Mouse (Mus musculus) lung, embryonic 15.5 days (tissue): ENCODE data around the gene Miox. TPM values are rescaled to one million over a fixed set of nuclear protein-coding genes. Genes with fewer than 3 reads are reported as not detected.
A peak's percentile ranks its signal among the peaks of the same experiment; 100 is the strongest.

Experiments
- ATAC-seq: fragments of 200-750 bp; cut with Nextera tagmentation; 2 replicates; pipeline ENCODE4 v1.8.0; 2017; ENCODE audit warnings: moderate number of reproducible peaks, borderline replicate concordance; ENCODE audit not compliant: low FRiP score, low TSS enrichment; ENCODE audit errors: extremely low read depth
- H3K27ac ChIP-seq: fragments of 300-500 bp; sonication (generic); 2 replicates; pipeline ENCODE4 v1.5.1; 2015; ENCODE audit warnings: moderate library complexity, mild to moderate bottlenecking, inconsistent platforms
- H3K27me3 ChIP-seq: fragments of 300-500 bp; sonication (generic); 2 replicates; pipeline ENCODE4 v1.6.1; 2015; ENCODE audit warnings: inconsistent platforms
- H3K36me3 ChIP-seq: fragments of 300-500 bp; sonication (generic); 2 replicates; pipeline ENCODE4 v1.6.1; 2015; ENCODE audit warnings: inconsistent platforms
- H3K4me1 ChIP-seq: fragments of 300-500 bp; sonication (generic); 2 replicates; pipeline ENCODE4 v1.6.1; 2015; ENCODE audit warnings: inconsistent platforms
- H3K4me2 ChIP-seq: fragments of 300-500 bp; sonication (generic); 2 replicates; pipeline ENCODE4 v1.6.1; 2015; ENCODE audit warnings: inconsistent platforms, mild to moderate bottlenecking, moderate library complexity
- H3K4me3 ChIP-seq: fragments of 300-500 bp; sonication (generic); 2 replicates; pipeline ENCODE4 v1.5.1; 2015; ENCODE audit warnings: mild to moderate bottlenecking, inconsistent platforms
- H3K9ac ChIP-seq: fragments of 300-500 bp; sonication (generic); 2 replicates; pipeline ENCODE4 v1.6.1; 2015; ENCODE audit warnings: inconsistent platforms
- H3K9me3 ChIP-seq: fragments of 300-500 bp; sonication (generic); 2 replicates; pipeline ENCODE4 v1.6.1; 2016; ENCODE audit warnings: inconsistent platforms
- WGBS: fragments of 180-500 bp; shearing (Covaris S2); methylation state at CpG from one replicate; pipeline ENCODE4 v1.1.7; 2015; 5-methylcytosine and 5-hydroxymethylcytosine counted together
- polyA plus RNA-seq: library from polyadenylated mRNA; unstranded; fragments of >200 nt; fragmentation: Nextera tagmentation; extraction: Ambion mirVana; gene quantifications from 2 replicates; pipeline ENCODE4 v1.2.1, GENCODE M21; 2015

Gene Miox
- polyA plus RNA-seq, 1 experiment from 2014 or later: not detected

DNA sequence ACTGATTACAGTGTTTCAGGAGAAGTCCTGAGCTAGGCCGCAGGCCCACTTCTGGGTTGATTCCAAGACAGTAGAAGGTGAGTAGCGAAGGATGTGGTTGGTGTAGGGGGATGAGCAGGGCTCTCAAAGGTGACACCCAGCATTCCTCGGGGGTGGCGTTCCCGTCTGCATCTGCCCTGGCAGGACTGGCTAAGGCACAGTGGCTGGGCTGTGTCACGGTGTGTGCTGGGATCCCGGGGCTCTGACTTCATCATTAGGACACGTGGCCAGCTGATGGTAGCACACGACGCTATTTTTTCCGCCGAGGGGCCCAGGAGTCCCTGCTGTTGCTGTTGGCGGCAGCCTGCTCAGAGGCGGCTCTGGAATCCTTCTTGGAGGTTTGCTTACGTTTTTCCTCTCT is 17.1 kb downstream of the Miox start:
- Histone ChIP-seq H3K4me2 (no peak overlapping the region), H3K4me3 (no peak overlapping the region), H3K9me3 (no peaks in the 10 kb centered on the region), H3K27ac (no peak overlapping the region), H3K9ac (no peak overlapping the region), H3K27me3 (no peaks in the 10 kb centered on the region), H3K4me1 (peaks cover 10% of the 10 kb centered on the region), H3K36me3 (peaks cover 43% of the 10 kb centered on the region)
- 80% methylated on average over 15 of the region's 15 CpGs for WGBS
- ATAC-seq: no peak

DNA sequence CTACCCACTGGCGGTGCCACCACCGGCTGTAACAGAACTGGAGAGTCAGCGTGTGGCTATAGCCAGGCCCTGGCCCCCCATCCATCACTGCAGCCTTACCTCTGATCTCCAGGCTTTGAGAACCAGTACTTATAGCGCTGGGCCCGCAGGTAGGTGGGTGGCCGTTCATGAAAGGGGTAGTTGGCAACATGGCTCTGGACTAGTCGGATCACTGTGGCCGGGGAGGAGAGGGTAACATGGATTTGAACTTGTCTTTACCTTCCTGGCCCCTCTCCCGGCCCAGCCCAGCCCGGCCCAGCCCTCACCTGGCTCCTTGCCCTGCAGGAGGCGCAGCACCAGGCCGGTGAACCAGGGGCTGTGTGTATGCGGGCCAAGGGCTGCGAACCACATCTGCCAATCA is 17.9 kb downstream of the Miox start:
- 92% methylated on average over 14 of the region's 14 CpGs for WGBS
- H3K36me3 ChIP-seq: peaks cover 43% of the 10 kb centered on the region
- H3K4me2 ChIP-seq: no peak overlapping the region
- H3K27me3 ChIP-seq: no peaks in the 10 kb centered on the region
- no peak overlapping the region for H3K27ac ChIP-seq
- no peak overlapping the region for H3K9ac ChIP-seq
- ATAC-seq: no peak
- no peaks in the 10 kb centered on the region for H3K9me3 ChIP-seq
- no peak overlapping the region for H3K4me3 ChIP-seq
- H3K4me1 ChIP-seq: peaks cover 12% of the 10 kb centered on the region

DNA sequence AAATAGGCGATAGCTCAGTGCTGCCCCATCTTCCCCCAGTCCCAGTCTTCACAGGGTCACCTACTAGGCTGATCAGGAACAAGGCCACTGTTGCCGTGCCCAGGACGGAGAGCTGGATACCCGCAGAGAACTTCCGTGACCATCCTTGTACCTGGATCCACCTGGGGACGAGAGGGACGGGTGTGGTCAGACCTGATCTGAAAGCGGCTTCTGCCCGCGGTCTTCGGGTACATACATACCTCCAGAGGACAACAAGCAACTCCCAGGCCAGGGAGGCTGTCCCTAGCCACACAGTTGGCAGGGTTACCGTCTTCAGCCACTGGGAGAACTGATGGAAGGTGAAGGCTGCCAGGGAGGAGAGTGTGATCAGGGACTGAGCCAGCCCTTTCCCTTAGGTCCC is 18.6 kb downstream of the Miox start:
- Histone ChIP-seq H3K27me3 (no peaks in the 10 kb centered on the region), H3K27ac (no peak overlapping the region), H3K36me3 (peaks cover 43% of the 10 kb centered on the region), H3K9ac (no peak overlapping the region), H3K4me3 (no peak overlapping the region), H3K9me3 (no peaks in the 10 kb centered on the region), H3K4me2 (no peak overlapping the region), H3K4me1 (peaks cover 19% of the 10 kb centered on the region)
- 94% methylated on average over 12 of the region's 12 CpGs for WGBS
- no peak for ATAC-seq

DNA sequence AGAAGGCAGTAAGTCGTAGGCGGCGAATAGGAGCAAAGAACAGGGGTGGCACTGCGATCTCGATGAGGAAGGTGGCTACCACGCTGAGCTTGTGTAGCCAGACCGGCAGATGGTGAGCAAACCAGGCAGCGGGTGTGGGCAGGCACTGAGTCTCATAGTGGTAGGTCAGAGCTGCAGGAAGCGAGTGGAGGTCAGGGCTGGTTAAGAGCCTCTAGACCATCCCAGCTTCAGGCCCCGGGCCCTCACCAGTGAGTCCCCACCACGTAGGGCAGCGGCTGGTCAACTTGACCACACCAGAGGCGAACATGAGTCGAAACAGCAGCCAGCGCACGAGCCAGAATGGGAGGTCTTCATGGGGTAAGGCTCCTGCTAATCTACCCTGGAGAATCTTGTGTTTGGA is 19.6 kb downstream of the Miox start:
- 93% methylated on average over 16 of the region's 16 CpGs for WGBS
- H3K27me3 ChIP-seq: no peaks in the 10 kb centered on the region
- peak overlapping the region; percentile 77; the same call in 1 of the 2 replicates for H3K4me2 ChIP-seq
- H3K9ac ChIP-seq: peak overlapping the region; percentile 91; the same call in 1 of the 2 replicates
- H3K4me1 ChIP-seq: peaks cover 27% of the 10 kb centered on the region
- H3K27ac ChIP-seq: no peak overlapping the region
- H3K4me3 ChIP-seq: no peak overlapping the region
- no peaks in the 10 kb centered on the region for H3K9me3 ChIP-seq
- no peak for ATAC-seq
- H3K36me3 ChIP-seq: peaks cover 48% of the 10 kb centered on the region

DNA sequence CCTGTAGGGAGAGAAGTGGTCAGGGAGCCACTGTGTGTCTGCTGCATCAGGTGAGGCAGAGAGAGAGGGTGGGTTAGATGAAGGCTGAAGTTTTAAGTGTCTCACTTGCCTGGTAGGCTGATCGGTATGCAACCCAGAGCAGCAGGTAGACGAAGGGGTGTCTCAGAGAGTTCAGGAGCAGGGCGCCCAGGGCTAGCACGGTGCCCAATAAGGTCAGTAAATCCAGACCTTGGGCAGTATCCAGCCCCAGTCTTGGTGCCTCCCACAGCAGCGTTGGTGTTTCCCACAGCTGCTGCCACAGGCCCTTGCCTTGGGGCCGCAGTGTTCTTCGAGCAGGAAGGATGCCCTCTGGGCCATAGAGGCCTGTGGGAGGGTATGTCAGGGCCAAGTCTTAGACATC is 20.3 kb downstream of the Miox start:
- H3K9me3 ChIP-seq: no peaks in the 10 kb centered on the region
- H3K4me1 ChIP-seq: peaks cover 31% of the 10 kb centered on the region
- WGBS: 70% methylated on average over 7 of the region's 7 CpGs
- peak overlapping the region; percentile 81 for H3K4me3 ChIP-seq
- peaks cover 50% of the 10 kb centered on the region for H3K36me3 ChIP-seq
- H3K4me2 ChIP-seq: peak overlapping the region; percentile 77
- no peaks in the 10 kb centered on the region for H3K27me3 ChIP-seq
- H3K9ac ChIP-seq: peak overlapping the region; percentile 91
- H3K27ac ChIP-seq: no peak overlapping the region
- no peak for ATAC-seq

DNA sequence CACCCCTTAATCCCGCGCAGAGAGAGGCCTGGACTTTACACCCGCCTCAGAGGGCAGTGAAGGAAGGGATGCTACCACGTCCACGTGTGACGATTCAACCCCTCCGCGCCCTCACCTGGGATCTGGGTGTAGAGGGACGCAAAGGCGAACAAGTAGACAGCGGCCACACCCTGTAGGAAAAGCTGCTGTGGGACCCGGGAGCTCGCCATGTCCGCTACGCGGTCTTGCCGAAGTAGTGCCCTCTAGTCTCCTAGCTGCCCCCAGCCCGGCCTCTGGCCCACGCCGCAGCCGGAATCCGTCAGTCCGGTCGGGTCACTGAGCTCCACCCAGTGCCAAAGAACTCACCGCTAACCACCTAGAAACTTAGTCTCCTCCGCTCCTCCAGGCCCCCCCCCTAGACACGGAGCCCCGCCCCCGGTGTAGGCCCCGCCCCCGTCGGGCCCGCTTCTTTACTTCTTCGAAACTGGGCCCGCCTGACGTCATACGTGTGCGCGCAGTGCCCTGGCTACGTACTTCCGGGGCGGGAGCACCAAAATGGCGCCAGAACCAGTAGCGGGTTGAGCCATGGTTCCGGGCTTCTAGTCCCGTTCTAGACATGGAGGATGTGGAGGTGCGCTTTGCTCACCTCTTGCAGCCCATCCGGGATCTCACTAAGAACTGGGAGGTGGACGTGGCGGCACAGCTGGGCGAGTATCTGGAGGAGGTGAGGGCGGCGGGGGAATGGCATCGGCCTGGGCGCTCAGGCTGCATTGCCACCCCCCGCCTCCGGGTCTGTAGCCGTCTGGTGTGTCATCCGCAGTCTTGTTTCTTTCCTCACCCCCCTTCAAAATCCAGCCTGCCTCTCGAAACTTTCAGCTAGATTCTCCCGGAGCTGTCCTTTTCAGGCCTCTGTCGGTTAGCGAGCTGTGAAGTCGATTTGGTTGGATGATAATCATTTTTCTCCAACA is 21.3 kb downstream of the Miox start, which contains the start of the genes Lmf2 and Ncaph2:
Gene Lmf2 (minus strand): TSS at position 419 of the 947 bp plus-strand sequence.
Gene Ncaph2 (plus strand): TSS at position 479 of the 947 bp plus-strand sequence.
- peak within 1 kb of the TSS; percentile 91 for H3K9ac ChIP-seq
- peak; percentile 91 for ATAC-seq
- peak within 1 kb of the TSS; percentile 81 for H3K4me3 ChIP-seq
- peak within 1 kb of the TSS; percentile 91 for H3K27ac ChIP-seq
- under 1% methylated on average over 63 of the region's 64 CpGs for WGBS
- no peaks in the 10 kb centered on the region for H3K9me3 ChIP-seq
- peak within 1 kb of the TSS; percentile 77 for H3K4me2 ChIP-seq
- peaks cover 31% of the 10 kb centered on the region for H3K4me1 ChIP-seq
- peaks cover 48% of the 10 kb centered on the region for H3K36me3 ChIP-seq
- no peaks in the 10 kb centered on the region for H3K27me3 ChIP-seq

DNA sequence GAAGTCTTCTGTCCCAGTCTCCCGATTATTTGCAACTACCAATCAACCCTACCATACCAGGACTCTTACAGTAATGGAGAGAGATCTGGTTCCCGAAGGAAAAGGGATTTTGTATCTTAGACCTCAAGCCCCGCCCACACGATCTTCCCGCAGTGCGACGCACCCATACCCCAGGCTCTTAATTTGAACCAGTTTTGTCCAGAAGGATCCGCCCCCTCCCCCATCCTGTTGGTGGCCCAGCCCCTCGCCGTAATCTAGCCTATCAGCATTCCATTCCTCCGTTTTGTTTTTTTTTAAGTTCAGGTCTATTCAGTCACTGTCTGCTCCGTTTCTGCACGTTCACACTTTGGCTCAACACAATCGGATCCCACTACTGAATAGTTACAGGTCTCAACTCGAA is 22.2 kb downstream of the Miox start:
- Histone ChIP-seq H3K4me3 (peak overlapping the region; percentile 81), H3K36me3 (peaks cover 48% of the 10 kb centered on the region), H3K27ac (peak overlapping the region; percentile 91), H3K9me3 (no peaks in the 10 kb centered on the region), H3K4me1 (peaks cover 31% of the 10 kb centered on the region), H3K9ac (peak overlapping the region; percentile 91), H3K27me3 (no peaks in the 10 kb centered on the region), H3K4me2 (peak overlapping the region; percentile 55)
- WGBS: under 1% methylated on average over 15 of the region's 15 CpGs
- ATAC-seq: peak; percentile 66; the same call in 1 of the 2 replicates

DNA sequence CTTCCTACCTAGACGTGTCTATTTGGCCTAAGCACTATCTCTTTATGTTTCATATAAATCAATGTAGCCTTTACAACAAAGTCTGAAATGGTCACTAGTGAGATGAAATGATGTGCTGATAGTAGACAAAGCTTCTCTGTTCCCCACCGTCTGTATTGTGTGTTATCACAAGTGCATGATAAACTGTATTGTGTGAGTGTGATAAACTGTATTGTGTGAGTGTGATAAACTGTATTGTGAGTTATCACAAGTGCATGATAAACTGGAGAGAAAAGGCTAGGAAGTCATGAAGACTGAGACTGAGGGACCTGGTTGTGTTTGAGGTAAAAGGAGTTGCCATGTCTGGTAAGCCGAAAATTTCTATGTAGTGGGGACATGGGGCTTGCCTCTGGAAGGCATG is 24.6 kb downstream of the Miox start:
- Histone ChIP-seq H3K27ac (no peak overlapping the region), H3K4me1 (peaks cover 31% of the 10 kb centered on the region), H3K4me2 (no peak overlapping the region), H3K4me3 (no peak overlapping the region), H3K9me3 (no peaks in the 10 kb centered on the region), H3K9ac (no peak overlapping the region), H3K36me3 (peaks cover 49% of the 10 kb centered on the region), H3K27me3 (no peaks in the 10 kb centered on the region)
- ATAC-seq: no peak
- WGBS: 73% methylated on average over 3 of the region's 3 CpGs

DNA sequence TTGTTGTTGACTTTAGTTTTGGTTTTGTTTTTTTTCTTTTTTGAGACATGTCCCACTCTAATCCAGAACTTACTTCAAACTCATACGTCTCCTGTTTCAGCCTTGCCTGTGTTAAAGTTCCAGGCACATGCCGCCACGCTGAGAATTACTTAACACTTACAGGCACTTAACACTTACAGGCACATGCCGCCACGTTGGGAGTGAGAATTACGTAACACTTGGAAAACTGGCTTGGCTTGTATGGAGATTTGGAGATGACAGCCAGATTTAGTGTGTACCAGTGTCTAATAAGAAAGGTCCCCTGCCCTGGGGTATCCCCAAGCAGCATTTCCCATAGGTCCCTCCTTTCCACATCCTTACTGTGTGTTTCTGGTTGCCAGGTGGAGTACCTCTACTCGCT is 28.9 kb downstream of the Miox start:
- H3K27ac ChIP-seq: no peak overlapping the region
- no peak for ATAC-seq
- H3K27me3 ChIP-seq: no peaks in the 10 kb centered on the region
- H3K4me2 ChIP-seq: no peak overlapping the region
- peaks cover 87% of the 10 kb centered on the region for H3K36me3 ChIP-seq
- no peaks in the 10 kb centered on the region for H3K9me3 ChIP-seq
- 71% methylated on average over 7 of the region's 7 CpGs for WGBS
- H3K9ac ChIP-seq: no peak overlapping the region
- H3K4me3 ChIP-seq: no peak overlapping the region
- peaks cover 10% of the 10 kb centered on the region; the same call in 1 of the 2 replicates for H3K4me1 ChIP-seq

DNA sequence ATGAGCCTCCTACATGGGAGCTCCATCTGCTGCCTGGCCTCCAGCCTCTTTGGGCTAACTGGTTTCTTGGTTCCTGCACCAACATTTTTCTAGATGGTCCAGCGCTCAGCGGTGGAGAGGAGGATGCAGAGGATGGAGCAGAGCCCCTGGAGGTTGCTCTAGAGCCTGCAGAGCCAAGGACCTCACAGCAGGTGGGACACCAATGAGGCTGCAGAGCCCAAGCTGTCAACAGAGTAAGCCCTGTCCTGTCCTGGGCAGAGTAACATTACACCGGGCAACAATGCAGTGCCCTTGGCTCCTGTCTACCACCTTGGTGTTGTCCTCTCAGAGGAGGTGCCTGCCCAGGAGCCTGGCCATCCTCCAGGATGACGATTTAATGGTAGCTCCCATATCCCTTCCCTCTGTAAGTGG is 30.9 kb downstream of the Miox start:
- Histone ChIP-seq H3K4me1 (no peaks in the 10 kb centered on the region), H3K4me2 (no peak overlapping the region), H3K27me3 (no peaks in the 10 kb centered on the region), H3K27ac (no peak overlapping the region), H3K9me3 (no peaks in the 10 kb centered on the region), H3K36me3 (peaks cover 99% of the 10 kb centered on the region), H3K9ac (no peak overlapping the region), H3K4me3 (no peak overlapping the region)
- 89% methylated on average over 4 of the region's 4 CpGs for WGBS
- no peak for ATAC-seq

DNA sequence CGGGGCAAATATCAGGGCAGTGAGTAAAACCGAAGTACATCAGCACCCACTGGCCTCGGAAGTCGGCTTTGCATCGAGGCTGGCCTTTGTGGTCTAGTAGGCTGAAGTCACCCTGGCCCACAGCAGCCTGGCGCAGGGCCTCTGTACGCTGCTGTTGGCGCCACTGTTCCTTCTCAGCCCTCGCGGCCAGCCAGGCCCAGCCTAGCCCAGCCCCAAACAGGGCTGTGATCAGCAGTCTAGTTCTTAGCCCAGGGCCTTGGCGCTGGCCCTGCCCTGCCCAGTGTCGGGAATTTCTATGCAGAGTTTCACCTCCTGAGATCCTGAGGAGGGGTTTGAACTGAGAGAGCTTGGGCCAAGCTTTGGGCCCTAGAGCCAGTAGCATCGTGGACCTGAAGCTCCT is 37.9 kb downstream of the Miox start:
- no peak overlapping the region for H3K4me3 ChIP-seq
- H3K9ac ChIP-seq: no peak overlapping the region
- H3K4me1 ChIP-seq: peaks cover 15% of the 10 kb centered on the region
- ATAC-seq: no peak
- peaks cover 14% of the 10 kb centered on the region for H3K27me3 ChIP-seq
- H3K36me3 ChIP-seq: peaks cover 57% of the 10 kb centered on the region
- H3K4me2 ChIP-seq: no peak overlapping the region
- H3K27ac ChIP-seq: no peak overlapping the region
- WGBS: 83% methylated on average over 13 of the region's 13 CpGs
- H3K9me3 ChIP-seq: no peaks in the 10 kb centered on the region

DNA sequence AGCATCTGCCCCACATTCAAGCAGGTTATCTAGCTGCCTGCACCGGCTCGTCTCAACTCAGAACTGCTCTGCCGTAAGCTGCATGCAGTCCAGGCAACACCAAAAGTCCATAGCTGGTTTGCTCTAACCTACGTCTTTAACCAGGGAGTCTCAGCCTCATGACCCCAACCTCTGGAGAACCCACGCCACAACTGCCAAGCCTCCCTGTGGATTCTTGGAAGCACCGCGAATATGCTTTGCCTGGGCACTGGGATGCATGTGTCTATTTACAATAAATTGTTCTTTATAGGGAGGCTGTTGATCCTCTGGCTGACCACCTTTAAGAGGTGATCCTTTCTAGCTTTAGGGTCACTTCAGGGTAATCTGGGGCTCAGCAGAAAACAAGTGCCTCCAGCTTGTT is 38.3 kb downstream of the Miox start:
- H3K4me3 ChIP-seq: peak overlapping the region; percentile 64; the same call in 1 of the 2 replicates
- no peaks in the 10 kb centered on the region for H3K9me3 ChIP-seq
- peaks cover 15% of the 10 kb centered on the region for H3K4me1 ChIP-seq
- H3K27ac ChIP-seq: peak overlapping the region; percentile 93; the same call in 1 of the 2 replicates
- 72% methylated on average over 7 of the region's 7 CpGs for WGBS
- ATAC-seq: no peak
- peaks cover 19% of the 10 kb centered on the region for H3K27me3 ChIP-seq
- peak overlapping the region; percentile 84 for H3K4me2 ChIP-seq
- no peak overlapping the region for H3K9ac ChIP-seq
- H3K36me3 ChIP-seq: peaks cover 52% of the 10 kb centered on the region
